Mouse (Mus musculus): Measurements from ENCODE around the gene Fscn1.

DNA sequence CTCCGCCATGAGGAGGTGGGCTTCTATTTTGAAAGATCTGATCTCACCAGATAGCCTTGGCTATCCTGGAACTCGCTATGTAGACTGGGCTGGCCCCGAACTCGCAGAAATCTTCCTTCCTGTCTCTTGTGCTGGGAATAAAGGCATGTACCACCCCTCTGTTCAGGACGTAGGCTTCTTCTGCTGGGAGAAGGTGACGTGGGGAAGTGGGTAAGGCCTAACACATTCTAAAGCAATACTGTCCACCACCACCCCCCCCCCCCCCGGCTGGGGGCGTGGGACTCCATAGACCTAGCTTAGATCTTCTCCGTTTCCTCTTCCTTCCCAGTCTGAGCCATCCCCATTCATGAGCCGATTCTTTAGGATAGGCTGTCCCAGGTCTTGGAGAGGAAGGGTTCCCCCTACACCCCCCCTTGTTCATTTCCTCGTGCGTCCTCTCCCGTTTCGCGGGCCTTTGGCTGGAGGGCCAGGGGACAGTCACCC lies 1.3 kb downstream of the Fscn1 start:
- TF ChIP-seq POLR2A (IDR thresholded peaks at IDR 0.05; ENCODE audit: low read depth, low read length), result no peak
- TF ChIP-seq CTCF (conservative IDR thresholded peaks at IDR 0.05; ENCODE audit: insufficient read depth, insufficient read length, low read depth, low read length), result no peak
